Mouse (Mus musculus) heart, embryonic 11.5 days (tissue): ENCODE data around the gene Golga4. TPM values are rescaled to one million over a fixed set of nuclear protein-coding genes. Genes with fewer than 3 reads are reported as not detected.

Experiments
- ATAC-seq: fragments of 200-750 bp; cut with Nextera tagmentation; replicated peaks from 2 replicates; pipeline ENCODE4 v1.8.0; 2017; ENCODE audit warnings: moderate library complexity; ENCODE audit not compliant: insufficient number of reproducible peaks, low FRiP score, low TSS enrichment
- H3K27ac ChIP-seq: fragments of 300-500 bp; sonication (generic); 2 replicates; pipeline ENCODE4 v1.5.1; 2014; ENCODE audit warnings: mild to moderate bottlenecking, low read depth, low read length
- H3K27me3 ChIP-seq: fragments of 300-500 bp; sonication (generic); 2 replicates; pipeline ENCODE4 v1.6.1; 2014; ENCODE audit warnings: mild to moderate bottlenecking, low read length, mixed read lengths; ENCODE audit not compliant: control insufficient read depth, insufficient read depth
- H3K36me3 ChIP-seq: fragments of 300-500 bp; sonication (generic); 2 replicates; pipeline ENCODE4 v1.6.1; 2014; ENCODE audit warnings: mild to moderate bottlenecking, low read length, moderate library complexity, mixed read lengths; ENCODE audit not compliant: control insufficient read depth, insufficient read depth
- H3K4me1 ChIP-seq: fragments of 300-500 bp; sonication (generic); 2 replicates; pipeline ENCODE4 v1.6.1; 2014; ENCODE audit warnings: low read length; ENCODE audit not compliant: control insufficient read depth, insufficient read depth
- H3K4me2 ChIP-seq: fragments of 300-500 bp; sonication (generic); 2 replicates; pipeline ENCODE4 v1.6.1; 2014; ENCODE audit warnings: mild to moderate bottlenecking, moderate library complexity
- H3K4me3 ChIP-seq: fragments of 300-500 bp; sonication (generic); 2 replicates; pipeline ENCODE4 v1.5.1; 2014; ENCODE audit warnings: low read depth, low read length
- H3K9ac ChIP-seq: fragments of 300-500 bp; sonication (generic); 2 replicates; pipeline ENCODE4 v1.6.1; 2014; ENCODE audit warnings: mild to moderate bottlenecking, low read depth, low read length, moderate library complexity
- H3K9me3 ChIP-seq: fragments of 300-500 bp; sonication (generic); replicated peaks from 2 replicates; pipeline ENCODE4 v1.6.1; 2016; ENCODE audit warnings: low read length; ENCODE audit not compliant: control insufficient read depth
- WGBS: fragments of 180-500 bp; shearing (Covaris S2); extraction: QIAGEN DNeasy Blood & Tissue Kit; methylation state at CpG from one replicate; pipeline ENCODE4 v1.1.7; 2014; ENCODE audit not compliant: insufficient replicate concordance; 5-methylcytosine and 5-hydroxymethylcytosine counted together
- polyA plus RNA-seq: library from polyadenylated mRNA; unstranded; fragments of >200 nt; fragmentation: Nextera tagmentation; extraction: Ambion mirVana; gene quantifications from 2 replicates; pipeline ENCODE4 v1.2.1, GENCODE M21; 2014

Gene Golga4
- polyA plus RNA-seq, 1 experiment from 2014 or later = 64.9 TPM

DNA sequence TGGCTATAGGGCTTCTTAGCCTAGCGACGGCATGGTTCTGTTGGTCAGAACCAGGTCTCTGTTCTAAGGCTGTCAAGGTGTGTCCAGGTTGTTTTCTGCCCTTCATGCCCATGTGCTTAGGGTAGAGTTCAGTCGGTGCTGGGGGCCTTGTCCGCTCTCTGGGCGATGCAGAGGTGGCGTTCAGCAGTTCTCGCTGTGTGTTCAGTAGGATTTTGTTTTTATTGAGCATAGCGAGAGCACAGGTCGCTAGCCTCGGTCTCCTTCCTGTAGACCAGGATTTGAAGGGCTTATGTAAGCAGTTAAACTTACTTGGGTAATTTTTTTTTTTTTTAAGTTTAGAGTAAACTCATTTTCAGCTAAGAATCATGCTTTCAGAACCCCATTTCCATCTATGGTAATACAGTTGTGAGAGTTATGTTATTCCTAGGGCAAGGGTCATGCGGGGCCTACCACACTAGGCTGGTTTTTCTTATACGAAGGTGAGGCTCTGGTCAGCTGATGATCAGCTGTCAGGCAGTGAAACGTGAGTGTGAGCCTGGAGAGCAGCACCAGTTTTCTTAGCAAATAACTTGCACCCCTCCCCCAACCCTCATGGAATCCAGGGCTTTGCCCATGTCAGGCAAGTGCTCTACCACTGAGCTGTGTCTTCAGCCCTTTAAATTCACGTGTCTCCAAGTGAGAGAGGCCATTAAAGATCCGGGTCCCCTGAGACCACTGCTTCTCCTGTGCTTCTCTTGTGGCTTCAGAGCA lies 5.0 kb downstream of the Golga4 start:
- Histone ChIP-seq H3K4me3 (no peak overlapping the region), H3K27me3 (no peaks in the 10 kb centered on the region), H3K4me1 (peaks cover 62% of the 10 kb centered on the region), H3K4me2 (no peak overlapping the region), H3K36me3 (peaks cover 8% of the 10 kb centered on the region), H3K9ac (no peak overlapping the region), H3K9me3 (no peaks in the 10 kb centered on the region), H3K27ac (0 out of 2 replicates have a peak overlapping the region, but pooled peaks have one; percentile 15)
- no peak for ATAC-seq
- 66% methylated on average over 15 of the region's 15 CpGs for WGBS

DNA sequence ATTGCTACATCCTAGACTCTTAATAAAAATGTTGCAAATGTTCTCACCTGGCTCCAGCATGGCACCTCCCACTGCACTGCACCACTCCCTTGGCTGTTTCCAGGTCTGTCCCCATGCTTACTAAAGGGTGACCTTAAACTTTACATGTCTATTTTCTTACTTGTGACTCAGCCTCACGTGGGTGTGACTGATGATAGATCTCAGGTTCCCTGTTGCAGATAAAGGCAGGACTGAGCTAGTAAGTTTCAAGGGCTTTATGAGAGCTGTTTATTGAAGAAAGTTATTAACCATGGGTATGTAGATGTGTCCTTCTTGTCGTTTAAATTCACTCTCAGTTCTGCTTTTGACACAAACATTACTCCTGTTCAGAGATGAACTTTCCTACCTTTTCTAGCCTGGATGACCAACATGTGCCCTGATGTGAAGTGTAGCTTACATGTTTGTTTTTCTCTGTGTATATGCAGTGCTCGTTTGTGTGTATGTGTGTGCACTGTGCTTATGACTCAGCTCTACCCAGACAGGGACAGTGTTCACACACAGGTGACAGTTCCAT lies 6.7 kb downstream of the Golga4 start:
- ATAC-seq = no peak
- Histone ChIP-seq H3K36me3 (peaks cover 8% of the 10 kb centered on the region), H3K9me3 (no peaks in the 10 kb centered on the region), H3K27ac (peak overlapping the region; percentile 51), H3K4me2 (no peak overlapping the region), H3K4me3 (no peak overlapping the region), H3K9ac (no peak overlapping the region), H3K27me3 (no peaks in the 10 kb centered on the region), H3K4me1 (peaks cover 60% of the 10 kb centered on the region)
- WGBS = 45% methylated on average over 3 of the region's 3 CpGs

DNA sequence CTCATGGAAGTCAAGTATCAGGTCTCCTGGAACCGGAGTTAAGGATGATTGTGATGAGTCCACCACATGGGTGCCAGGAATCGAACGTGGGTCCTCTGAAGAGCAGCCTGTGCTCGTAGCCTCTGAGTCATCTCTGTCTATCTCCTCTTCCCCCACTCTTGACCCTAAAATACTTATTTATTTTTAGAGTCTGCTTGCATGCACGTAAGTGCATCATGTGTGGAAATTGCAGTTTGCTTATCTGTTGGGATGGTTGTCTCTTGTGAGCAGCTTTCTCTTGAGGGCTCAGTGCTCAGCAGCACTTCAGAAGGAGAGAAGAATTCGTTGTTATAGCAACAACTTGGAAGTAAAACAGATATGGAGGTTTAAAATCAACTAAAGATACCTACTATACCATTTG lies 9.4 kb downstream of the Golga4 start:
- no peak overlapping the region for H3K4me2 ChIP-seq
- H3K9ac ChIP-seq = no peak overlapping the region
- H3K9me3 ChIP-seq = no peaks in the 10 kb centered on the region
- ATAC-seq = no peak
- no peak overlapping the region for H3K4me3 ChIP-seq
- 58% methylated on average over 6 of the region's 6 CpGs for WGBS
- H3K27ac ChIP-seq = peak overlapping the region; percentile 50; the same call in 1 of the 2 replicates
- no peaks in the 10 kb centered on the region for H3K27me3 ChIP-seq
- peaks cover 8% of the 10 kb centered on the region for H3K36me3 ChIP-seq
- peaks cover 63% of the 10 kb centered on the region for H3K4me1 ChIP-seq

DNA sequence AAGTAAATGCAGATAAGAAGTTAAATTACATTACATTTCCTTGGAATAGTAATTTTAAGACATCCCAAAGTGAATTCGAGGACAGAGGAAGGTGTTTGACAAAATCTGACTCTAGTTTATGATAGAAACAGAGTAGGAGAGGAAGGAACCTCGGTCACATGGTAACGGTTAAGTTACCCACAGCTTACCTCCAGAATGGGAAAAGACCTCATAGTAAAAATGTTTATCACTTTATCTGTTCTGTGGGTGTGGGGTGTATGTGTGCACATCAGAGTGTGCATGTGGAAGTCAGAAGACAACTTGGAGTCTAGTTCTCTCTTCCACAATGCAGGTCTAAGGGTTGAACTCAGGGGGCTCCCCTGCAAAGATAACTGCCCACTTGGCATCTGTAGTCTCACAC lies 10.1 kb downstream of the Golga4 start:
- Histone ChIP-seq H3K9ac (no peak overlapping the region), H3K4me2 (no peak overlapping the region), H3K4me1 (peaks cover 62% of the 10 kb centered on the region), H3K27ac (no peak overlapping the region), H3K27me3 (no peaks in the 10 kb centered on the region), H3K4me3 (no peak overlapping the region), H3K9me3 (no peaks in the 10 kb centered on the region), H3K36me3 (peaks cover 8% of the 10 kb centered on the region)
- WGBS = 88% methylated on average over 3 of the region's 3 CpGs
- ATAC-seq = no peak

DNA sequence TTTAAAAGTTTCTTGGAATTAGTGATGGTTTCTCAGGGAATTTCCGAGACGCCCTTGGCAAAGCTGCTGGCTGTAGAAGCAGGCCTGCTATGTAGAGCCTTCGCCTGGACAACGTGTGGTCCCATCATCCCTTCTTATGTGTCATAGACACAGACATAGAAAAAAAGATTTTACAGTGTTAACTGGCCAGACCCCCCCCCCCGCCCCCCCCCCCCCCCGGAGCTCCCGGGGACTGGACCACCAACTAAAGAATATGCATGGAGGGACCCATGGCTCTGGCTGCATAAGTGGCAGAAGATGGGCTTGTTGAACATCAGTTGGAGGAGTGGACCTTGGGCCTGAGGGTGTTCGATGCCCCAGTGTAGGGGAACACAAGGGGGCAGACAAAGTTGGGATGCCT lies 11.6 kb downstream of the Golga4 start:
- ATAC-seq = no peak
- no peak overlapping the region for H3K27ac ChIP-seq
- H3K27me3 ChIP-seq = no peaks in the 10 kb centered on the region
- H3K4me2 ChIP-seq = no peak overlapping the region
- H3K4me3 ChIP-seq = no peak overlapping the region
- H3K9ac ChIP-seq = no peak overlapping the region
- peaks cover 8% of the 10 kb centered on the region for H3K36me3 ChIP-seq
- peaks cover 56% of the 10 kb centered on the region for H3K4me1 ChIP-seq
- WGBS = 80% methylated on average over 8 of the region's 8 CpGs
- H3K9me3 ChIP-seq = no peaks in the 10 kb centered on the region

DNA sequence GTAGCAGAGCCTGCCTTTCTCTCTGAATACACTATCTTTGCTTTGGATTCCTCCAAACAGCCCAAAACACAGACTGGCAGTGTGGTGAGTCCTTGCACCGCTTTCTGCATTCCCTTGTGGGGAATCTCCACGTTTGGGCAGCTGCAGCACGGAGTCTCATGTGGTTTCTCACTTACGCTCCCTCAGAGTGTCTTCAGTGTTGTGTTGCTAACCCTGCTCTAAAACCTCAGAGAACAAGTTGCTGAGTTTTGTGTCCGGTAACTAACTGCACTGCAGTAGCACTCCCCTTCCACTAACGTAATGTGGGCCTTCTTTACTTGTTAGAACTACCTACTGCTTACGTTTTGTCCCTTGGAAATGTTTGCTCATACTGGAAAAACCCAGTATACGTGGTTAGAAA lies 13.0 kb downstream of the Golga4 start:
- peaks cover 8% of the 10 kb centered on the region for H3K36me3 ChIP-seq
- peaks cover 46% of the 10 kb centered on the region for H3K4me1 ChIP-seq
- H3K9me3 ChIP-seq = no peaks in the 10 kb centered on the region
- H3K4me3 ChIP-seq = no peak overlapping the region
- H3K9ac ChIP-seq = no peak overlapping the region
- no peaks in the 10 kb centered on the region for H3K27me3 ChIP-seq
- peak overlapping the region; percentile 3; the same call in 1 of the 2 replicates for H3K4me2 ChIP-seq
- WGBS = 57% methylated on average over 8 of the region's 8 CpGs
- peak overlapping the region; percentile 25; the same call in 1 of the 2 replicates for H3K27ac ChIP-seq
- ATAC-seq = no peak

DNA sequence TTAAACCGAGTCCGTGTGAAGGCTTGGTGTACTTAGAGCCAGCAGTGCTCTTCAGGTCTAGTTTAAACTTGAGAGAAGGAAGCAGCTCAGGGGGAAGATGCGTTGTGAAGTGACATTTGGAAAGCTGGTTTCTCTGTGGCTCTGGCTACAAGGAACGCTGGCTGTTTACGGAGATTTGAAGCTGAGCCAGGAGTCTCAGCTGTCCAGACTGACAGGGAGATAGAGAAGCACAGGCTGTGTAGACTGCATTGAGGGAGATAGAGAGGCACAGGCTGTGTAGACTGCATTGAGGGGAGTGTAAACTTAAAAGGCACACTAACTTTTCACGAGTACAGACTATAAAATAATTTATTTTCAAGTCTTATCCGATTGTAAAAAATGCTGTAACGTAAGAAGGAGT lies 13.9 kb downstream of the Golga4 start:
- H3K4me1 ChIP-seq = peaks cover 46% of the 10 kb centered on the region
- peak overlapping the region; percentile 49 for H3K4me2 ChIP-seq
- H3K36me3 ChIP-seq = peaks cover 6% of the 10 kb centered on the region
- no peaks in the 10 kb centered on the region for H3K9me3 ChIP-seq
- WGBS = 35% methylated on average over 8 of the region's 8 CpGs
- no peak overlapping the region for H3K4me3 ChIP-seq
- H3K27me3 ChIP-seq = no peaks in the 10 kb centered on the region
- H3K9ac ChIP-seq = 0 out of 2 replicates have a peak overlapping the region, but pooled peaks have one; percentile 43
- peak overlapping the region; percentile 50 for H3K27ac ChIP-seq
- no peak for ATAC-seq

DNA sequence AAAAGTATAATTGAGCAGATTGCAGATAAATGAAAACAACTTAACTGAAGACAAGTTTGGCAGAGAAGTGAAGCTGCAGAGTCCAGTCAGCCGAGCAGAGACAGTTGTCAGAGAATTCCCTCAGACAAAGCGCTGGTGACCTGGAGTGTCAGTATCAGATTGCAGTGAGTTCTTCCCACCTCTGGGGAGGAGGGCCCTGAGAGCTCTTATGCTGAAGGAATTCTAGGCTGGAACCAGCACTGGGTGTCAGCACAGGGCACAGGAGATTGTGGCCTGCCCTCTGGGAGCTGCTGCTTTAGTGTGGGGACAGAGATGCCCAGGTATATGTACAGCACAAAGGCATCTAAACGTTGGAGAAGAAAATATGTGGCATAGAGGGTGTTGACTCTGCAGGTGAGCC lies 14.8 kb downstream of the Golga4 start:
- peak overlapping the region; percentile 59 for H3K27ac ChIP-seq
- no peak overlapping the region for H3K4me3 ChIP-seq
- no peaks in the 10 kb centered on the region for H3K36me3 ChIP-seq
- no peak for ATAC-seq
- no peaks in the 10 kb centered on the region for H3K27me3 ChIP-seq
- H3K4me1 ChIP-seq = peaks cover 42% of the 10 kb centered on the region
- no peak overlapping the region for H3K4me2 ChIP-seq
- no peaks in the 10 kb centered on the region for H3K9me3 ChIP-seq
- H3K9ac ChIP-seq = peak overlapping the region; percentile 22; the same call in 1 of the 2 replicates
- WGBS = 20% methylated on average over 3 of the region's 3 CpGs
